10 mouse cellular contexts compared by ENCODE assay signal in the genomic region with DNA sequence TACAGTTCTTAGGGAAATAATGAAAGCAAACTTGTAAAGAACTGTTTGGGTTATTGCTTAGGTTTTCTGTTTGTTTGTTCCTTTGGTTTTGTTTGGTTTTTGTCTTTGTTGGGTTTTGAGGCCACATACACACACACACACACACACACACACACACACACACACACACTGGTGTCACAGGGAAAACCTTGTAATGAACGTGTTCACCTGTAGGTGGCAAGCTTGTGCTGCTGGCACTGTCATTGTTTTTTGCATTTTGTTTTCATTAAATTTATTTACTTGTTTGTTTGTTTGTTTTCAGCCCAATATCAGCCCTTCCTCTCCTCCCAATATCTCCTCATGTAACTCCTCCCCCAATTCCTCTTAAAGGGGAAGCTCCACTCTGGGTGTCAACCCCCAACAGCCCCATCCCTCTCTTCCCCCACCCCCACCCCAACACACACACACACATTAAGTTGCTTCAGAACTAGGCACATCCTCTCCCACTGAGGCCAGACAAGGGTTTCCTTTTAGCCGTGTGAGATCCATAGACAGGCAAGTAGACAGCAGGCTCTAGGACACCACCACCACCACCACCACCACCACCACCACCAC. TPM values are rescaled to one million over a fixed set of nuclear protein-coding genes. Genes with fewer than 3 reads are reported as not detected.
DNase-seq lines count a peak whose midpoint lies in the region; TF ChIP-seq lines count a peak whose summit lies in the region.
"Had no signal": no experiment of that assay in that cellular context is flagged by ENCODE, and none has a peak within 500 bp of the region (broad histone marks: within the 10 kb centered on the region; RNA-seq: fewer than 3 reads in every experiment).

No protein-coding gene starts in this region.

- no peak overlapping the region for H3K27ac ChIP-seq in left cerebral cortex, adult 2 months
- H3K27ac ChIP-seq: limb, embryonic 13.5 days had no signal

- intact Hi-C loops in left cerebral cortex, adult 2 months (cut with DNase I) = loop anchor here (5.0 kb wide), 1 partner anchor 526 kb away; no protein-coding TSS in a partner anchor
- intact Hi-C loops in left cerebral cortex, postnatal 25 days (cut with DNase I) = loop anchor here (10.0 kb wide), 1 partner anchor 513 kb away; no protein-coding TSS in a partner anchor

- TF ChIP-seq CTCF in left cerebral cortex, adult 2 months (IDR thresholded peaks at IDR 0.05) = peak; percentile 40

- DNase-seq in adrenal gland, adult 2 months = peak; percentile 12
- no peak for DNase-seq in adrenal gland, postnatal 25 days
- DNase-seq in left cerebral cortex, adult 2 months (ENCODE audit: extremely low spot score in 1 of 2, low spot score in 2 of 2) = no peak
- DNase-seq in left cerebral cortex, postnatal 25 days (ENCODE audit: low spot score in 2 of 2) = no peak
- peak; percentile 28 for DNase-seq in adipocyte (ENCODE audit: low spot score)
- peak; percentile 47 to 58 for DNase-seq in kidney, postnatal 4 days
- no peak for DNase-seq in left cerebral cortex, adult 9 months (ENCODE audit: low spot score in 2 of 2)
- DNase-seq in thymus, postnatal 4 days = no peak

- no peak overlapping the region for H3K4me3 ChIP-seq in left cerebral cortex, adult 2 months
- H3K4me3 ChIP-seq: limb, embryonic 13.5 days had no signal

RNA-seq across cellular contexts. Expression of gene Sim1, which starts 13.0 kb away (rescaled TPM):
- total RNA-seq in adrenal gland, adult 2 months (2021) = not detected
- not detected in 2 replicates for polyA plus RNA-seq in adrenal gland, adult 2 months (2012; rRNA removed)
- total RNA-seq in adrenal gland, postnatal 25 days (2021) = not detected in 2 replicates
- under 1 TPM; 0.30 to 0.61 TPM for total RNA-seq in left cerebral cortex, adult 2 months (2021)
- total RNA-seq in left cerebral cortex, postnatal 25 days (2021) = under 1 TPM; 0.32 to 0.69 TPM
- total RNA-seq: heart, adult 18-20 months had no signal

Comparison
In these comparisons a context has a peak if more than half of its experiments do, and no peak if none do; other contexts are left out.
1. DNase-seq: peak in adrenal gland, adult 2 months (single experiment), adipocyte (single experiment) and kidney, postnatal 4 days (2 of 2); none in adrenal gland, postnatal 25 days (single experiment), left cerebral cortex, adult 2 months (0 of 2), left cerebral cortex, postnatal 25 days (0 of 2), left cerebral cortex, adult 9 months (0 of 2) and thymus, postnatal 4 days (single experiment).